Mouse (Mus musculus) right cerebral cortex, postnatal 10 days (tissue): ENCODE data around the gene Iqca.

Source experiments
- DNase-seq, 2 experiments: peaks; one replicate each; pipeline ENCODE4 v3.0.0; 2021; ENCODE audit warnings: low spot score in 2 of 2

The Iqca gene

DNA sequence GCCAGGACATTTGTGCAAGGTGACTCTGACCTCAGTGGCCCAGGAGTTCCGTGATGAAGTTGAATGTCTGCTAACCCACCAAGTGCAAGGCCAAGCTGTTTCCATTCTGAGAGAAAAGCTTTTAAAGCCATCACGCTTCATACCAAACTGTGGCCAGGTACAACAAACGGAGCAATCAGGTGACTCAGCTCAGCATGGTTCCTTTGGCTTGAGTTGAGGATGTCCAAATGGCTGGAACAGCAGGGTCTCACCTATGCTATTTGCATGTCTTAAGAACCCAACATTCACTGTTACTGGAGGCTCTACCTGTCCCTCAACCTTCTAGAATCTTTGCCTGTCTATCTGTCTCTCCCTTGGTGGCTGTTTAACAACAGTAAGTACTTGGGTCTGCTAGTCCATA, 93.1 kb downstream of the Iqca start:
- no peak for DNase-seq

DNA sequence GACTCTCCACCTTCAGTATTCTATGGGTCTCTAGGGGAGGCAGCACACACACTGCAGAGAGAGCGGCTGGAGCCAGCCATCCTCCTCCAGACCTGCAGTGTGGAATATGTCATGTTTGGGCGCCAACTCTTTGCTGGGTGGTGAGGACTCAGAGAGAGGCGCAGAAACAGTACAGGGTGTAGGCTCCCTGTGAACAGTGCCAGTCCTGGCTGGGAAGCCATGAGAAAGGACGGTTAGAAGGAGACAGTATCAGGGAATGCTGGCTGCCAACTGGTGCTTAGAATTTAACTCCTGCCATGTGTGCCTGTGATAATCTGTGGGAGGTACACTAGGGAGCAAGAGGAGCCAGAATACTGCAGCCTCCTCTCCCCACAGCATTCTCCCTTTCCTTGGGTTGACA, 98.2 kb downstream of the Iqca start:
- peak; percentile 40 to 53 for DNase-seq

DNA sequence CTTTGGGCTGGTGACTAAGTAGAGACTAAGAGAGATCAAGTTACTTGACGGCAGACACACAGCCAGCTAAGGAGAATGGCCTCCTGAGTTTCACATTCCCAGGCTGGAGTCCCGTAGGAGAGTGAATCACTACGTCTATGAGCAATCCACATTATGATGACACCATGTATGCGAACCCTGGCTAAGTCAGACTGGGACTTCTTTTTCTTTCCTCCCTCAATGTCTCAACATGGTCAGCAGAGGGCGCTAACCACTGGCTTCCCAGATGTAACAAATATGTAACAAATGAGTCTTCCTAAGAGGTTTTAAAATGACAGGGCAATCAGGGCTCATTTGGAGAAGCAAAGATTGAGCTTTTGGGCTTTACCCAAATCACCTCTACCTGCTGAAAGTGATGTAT, 101.9 kb downstream of the Iqca start:
- DNase-seq = peak; percentile 61 to 76

DNA sequence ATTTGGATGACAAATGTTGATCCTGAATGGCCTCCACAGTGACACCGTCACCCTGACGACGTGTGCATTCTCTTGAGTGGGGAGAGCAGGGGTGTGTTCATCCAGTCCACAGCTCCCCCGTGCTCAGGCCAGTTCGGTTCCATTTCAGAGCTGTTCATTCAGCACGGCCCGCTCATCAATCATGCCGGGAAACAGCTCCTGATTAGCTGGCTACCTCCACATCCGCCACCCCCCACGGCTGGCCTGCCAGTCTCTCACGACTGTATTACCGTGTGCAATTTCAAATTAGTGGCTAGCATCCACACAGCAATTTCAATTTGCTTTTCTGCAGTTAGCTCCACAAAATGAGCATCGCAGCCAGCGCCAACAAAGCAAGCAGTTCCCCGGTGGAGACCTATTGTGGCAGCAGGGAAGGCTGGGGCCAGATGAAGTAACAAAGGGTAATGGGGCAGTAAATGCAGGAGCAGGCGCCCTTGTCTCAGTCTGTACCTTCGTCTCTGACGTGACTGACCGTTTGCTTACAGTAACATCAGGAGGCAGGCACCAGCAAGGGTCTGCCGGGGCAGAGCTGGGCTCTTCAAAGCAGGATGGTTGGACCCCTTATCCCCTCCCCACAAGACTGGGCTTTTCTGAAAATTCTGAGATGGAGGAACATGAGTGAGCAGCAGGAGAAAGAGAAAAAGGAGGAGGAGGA, 103.0 kb downstream of the Iqca start:
- no peak for DNase-seq

DNA sequence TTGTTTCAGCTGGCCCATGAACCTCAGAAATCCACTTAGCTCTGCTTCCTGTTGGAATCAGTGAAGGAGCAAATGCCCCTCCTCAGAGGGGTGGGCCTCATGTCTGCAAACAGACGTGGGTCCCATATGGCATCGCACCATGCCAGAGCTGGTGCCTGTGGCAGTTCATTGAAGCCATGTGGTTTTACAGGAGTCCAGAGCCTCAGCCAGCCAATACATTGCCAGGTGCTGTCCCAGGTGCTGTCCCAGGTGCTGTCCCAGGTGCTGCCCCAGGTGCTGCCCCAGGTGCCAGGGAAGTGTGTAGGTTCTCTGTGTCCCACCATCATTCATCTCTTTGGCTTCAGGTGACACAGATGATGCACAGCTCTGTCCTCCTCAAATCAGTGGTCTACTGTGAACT, 124.9 kb downstream of the Iqca start:
- no peak for DNase-seq

DNA sequence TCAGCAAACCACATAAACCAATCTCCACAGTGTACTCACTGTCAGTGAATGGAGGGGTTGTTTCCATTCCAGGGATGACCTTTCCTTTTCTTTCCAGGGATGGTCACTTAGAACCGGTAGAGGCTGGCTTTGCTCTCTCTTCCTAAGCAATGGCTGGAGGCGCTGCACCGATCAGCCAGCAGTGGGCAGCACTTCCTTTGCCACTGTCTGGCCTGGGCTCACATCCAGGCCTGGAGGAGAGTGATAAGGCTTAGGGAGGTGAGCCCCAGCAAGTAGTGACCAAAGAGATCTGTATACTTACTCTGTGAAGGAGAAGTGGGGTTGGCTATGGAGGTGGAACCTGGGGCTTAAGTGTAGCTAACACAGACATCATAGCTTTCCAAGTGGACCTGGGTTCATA, 126.3 kb downstream of the Iqca start:
- DNase-seq = no peak

DNA sequence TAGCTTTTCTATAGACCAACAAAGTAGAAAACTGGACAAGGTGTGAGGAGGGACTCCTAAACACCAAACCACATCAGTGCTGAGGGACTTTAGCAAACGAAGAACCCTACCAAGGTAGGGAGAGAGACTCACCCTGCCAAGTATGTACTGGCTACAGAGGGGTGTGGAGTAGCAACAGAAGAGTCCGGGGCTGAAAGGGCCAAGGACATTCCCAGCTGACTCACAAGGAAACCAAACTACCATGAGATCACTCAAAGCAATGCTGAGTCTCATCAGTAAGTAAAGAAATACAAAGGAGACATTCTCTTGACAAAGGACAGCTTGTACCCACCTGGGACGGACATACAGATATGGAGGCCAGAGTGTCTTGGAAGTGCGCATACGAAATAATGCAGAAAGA, 132.9 kb downstream of the Iqca start:
- no peak for DNase-seq

DNA sequence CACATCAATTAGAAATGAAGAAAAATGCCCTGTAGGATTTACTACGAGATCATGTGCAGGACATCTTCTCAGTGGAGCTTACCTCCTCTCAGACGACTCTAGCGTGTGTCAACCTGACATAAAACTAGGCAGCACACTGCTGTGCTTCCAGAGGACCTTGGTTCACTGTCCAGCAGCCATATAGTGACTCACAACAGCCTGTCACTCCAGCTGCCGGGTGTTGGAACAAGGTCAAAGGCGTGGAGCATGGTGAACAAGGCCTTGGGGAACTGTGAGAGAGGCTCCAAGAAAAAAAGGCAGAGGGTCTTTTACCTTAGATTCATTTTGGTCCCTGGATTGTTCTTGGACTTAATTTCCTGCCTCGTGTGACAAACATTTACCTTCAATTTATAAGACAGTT, 135.1 kb downstream of the Iqca start:
- DNase-seq = no peak

DNA sequence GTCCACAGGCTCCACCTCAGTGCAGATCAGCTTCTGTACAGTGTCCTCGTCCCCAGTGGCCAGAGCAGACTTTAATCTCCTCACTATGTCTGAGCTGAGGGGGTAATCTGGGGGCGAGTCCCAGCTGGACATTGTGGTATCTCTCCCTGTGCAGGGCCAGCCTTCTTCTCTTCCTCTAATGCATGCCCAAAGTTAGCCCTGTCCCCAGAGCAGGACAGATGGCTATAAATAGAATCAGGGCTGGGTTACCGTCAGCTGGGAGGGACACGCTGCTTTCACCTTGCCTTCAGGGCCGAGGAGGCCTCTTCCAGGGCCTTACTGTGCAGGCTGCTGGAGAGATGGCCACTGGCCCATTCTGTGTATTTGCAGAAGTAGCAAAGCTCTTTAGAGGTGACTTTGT, 138.8 kb downstream of the Iqca start, which contains the start of gene Asb18:
Gene Asb18 (minus strand): TSS at position 221 of the 400 bp plus-strand sequence.
- DNase-seq = no peak

DNA sequence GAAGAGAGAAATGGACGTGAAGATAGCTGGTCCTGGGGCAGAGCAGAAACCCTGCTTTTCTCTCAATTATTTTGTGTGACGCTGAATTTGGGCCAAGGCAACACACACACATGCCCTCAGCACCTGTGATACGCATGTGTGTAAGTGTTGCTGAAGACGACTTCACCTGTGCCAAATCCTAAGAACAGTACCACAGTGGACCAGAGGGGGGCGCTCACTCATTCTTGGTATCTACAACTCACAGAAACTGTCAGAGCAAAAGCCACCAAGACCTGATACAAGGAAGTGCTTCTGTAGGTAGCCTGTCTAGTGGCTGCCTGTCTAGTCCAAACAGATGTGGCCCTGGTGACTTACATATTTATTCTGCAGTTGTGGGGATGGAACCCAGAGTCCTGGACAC, 139.9 kb downstream of the Iqca start:
- no peak for DNase-seq

DNA sequence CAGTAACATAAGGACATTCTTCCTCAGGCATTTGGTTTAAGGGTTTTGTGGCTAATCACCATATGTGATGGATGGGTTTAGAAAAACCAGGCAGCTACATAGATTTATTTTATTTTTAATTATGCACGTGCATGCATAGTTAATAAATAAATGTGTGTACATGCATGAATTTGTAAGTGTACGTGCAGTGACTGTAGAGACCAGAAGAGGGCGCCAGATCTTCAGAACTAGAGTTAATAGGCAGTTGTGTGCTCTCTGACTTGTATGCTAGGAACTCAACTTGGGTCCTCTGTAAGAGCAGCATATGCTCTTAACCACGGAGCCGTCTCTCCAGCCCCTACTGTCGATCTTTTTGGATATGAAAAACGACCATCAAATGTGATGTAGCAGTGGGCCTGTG, 140.4 kb downstream of the Iqca start:
- DNase-seq = no peak

DNA sequence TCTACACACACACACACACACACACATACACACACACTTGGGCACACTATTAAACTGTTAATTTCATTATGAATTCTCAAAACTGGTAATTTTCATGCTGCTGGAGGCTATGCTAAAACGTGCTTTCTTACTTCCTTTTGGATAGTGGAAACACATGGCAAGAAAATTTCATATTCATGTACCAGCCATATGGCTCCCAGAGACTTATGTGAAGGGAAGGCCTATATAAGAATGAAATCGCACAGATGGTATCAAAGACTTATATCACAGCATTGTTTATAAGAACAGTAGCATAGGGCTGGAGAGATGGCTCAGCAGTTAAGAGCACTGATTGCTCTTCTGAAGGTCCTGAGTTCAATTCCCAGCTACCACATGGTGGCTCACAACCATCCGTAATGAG, 141.0 kb downstream of the Iqca start:
- no peak for DNase-seq

DNA sequence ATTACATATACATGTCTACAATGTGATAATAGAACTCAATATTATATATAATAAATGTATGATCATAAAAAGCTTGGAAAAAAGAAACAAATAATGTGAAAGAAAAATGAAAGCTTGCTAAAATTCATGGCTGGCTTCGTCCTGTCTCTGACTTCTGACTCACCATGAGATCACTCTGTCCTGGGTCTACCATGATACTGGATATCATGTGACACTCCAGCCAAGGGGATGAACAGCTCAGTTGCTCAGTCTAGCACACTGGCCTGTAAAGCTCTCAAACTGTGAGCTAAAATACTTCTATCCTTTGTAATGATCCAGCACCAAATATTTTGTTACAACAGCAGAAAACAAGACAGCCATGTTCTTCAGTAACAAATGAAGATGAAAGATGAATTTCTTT, 143.1 kb downstream of the Iqca start:
- DNase-seq = no peak

DNA sequence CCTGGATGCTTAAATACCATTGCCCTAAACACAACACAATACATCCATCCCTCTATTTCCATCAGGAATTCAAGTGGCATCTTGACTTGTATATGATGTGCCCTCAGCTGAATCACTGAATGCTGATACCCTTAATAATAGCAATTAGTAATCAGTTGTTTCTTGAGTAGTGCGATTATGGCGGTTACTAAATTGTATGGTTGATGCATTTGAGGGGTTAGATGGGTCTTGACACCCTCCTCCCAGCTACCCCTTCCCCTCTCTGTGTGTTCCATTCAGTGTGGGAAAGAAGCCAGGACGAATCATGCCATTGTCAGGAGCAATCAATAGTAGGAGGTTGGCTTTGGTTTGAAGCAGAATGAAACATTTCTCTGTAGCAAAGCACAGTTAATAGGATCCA, 144.0 kb downstream of the Iqca start:
- DNase-seq = no peak

DNA sequence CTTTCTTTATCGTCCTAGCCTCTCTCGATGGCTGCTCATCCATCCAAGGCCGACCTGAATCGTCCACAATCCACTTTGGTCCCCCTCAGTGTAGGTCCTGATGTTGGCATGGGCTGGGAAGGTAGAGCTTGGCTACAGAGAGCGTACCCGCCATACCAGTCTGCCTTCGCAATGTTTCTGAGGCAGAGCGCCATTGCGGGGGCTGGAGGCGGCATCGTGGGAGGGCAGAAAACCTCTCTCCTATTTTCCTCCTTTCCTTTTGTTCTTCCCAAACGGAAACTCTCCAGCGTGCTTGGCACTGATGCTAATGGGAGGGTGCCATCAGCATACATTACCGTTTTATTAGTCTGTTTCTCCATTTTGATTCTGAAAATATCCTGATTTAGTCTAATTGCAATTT, 146.5 kb downstream of the Iqca start:
- DNase-seq = peak; percentile 47 to 61

DNA sequence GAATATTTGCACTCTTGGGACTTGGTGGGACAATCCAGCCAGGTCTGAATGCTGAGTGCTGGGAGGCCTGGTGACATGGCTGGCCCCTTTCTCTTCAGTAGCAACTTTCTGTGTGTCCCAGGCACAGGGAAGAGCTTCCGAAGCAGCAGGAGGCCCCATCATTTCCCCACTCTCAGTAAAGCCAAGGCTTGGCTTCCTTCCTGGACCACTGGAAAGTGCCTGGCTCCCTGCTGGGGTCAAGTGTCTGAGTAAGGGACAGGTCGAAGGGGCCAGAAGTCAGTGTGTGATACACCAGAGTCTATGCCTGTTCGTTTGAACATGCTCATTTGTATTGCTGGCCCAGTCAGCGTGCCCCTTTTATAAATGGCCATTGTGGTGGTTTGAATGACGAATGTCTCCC, 152.2 kb downstream of the Iqca start:
- no peak for DNase-seq

DNA sequence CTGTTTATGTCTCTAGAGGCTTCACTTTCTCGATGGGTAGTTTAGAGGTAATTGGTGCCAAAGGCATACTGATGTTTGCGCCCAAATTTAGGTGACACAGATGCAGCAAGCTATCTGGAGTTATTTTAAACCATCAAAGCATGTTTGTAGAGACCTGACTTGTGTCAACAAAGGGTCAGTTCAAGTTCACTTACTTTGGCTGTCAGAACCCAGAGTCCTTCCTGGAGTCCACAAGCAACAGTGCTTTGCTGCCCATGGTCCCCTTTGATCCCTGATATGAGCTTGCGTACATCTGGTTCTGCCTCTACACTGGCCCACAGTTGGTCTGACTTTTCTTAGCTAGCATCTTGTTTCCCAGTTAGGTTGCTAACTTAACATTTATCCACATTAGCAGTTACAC, 153.3 kb downstream of the Iqca start:
- DNase-seq = no peak

DNA sequence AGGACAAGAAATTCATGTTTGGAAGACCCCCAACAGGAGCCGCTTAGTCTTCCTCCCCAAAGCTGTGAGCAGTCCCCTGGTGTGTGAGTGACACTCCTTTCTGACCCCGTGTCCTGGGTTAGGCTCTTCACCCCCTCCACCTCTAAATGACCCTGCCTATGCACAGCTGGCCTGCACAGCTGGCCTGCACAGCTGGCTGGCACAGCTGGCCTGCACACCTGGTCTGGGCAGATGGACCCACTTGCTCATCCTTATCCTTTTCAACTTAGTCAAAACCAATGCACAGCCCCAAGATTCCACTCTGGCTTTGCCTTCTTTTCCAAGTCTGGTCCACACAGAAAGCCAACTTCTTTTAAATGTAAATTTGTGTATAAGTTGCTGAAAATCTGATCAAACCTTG, 154.5 kb downstream of the Iqca start:
- no peak for DNase-seq

DNA sequence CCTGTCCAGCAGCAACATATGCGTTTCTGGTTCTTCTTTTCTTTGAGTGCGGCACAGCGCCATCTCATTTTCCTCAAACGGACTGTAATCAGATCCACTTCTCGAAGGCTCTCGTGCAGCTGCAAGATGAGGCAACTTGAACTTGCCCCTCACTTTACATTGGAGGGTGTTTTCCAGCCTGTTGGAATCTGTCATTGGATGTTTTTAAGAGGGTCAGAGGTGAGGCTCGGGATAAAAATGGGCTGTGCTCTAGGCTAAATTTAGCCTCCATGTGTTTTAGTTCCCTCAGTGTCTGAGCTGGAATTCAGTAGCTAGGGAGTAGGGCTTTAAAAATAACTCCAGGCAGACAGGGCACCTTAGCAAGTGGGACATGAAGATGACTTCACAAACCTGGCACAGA, 155.1 kb downstream of the Iqca start:
- DNase-seq = peak in 1 of 2 experiments; percentile 38

DNA sequence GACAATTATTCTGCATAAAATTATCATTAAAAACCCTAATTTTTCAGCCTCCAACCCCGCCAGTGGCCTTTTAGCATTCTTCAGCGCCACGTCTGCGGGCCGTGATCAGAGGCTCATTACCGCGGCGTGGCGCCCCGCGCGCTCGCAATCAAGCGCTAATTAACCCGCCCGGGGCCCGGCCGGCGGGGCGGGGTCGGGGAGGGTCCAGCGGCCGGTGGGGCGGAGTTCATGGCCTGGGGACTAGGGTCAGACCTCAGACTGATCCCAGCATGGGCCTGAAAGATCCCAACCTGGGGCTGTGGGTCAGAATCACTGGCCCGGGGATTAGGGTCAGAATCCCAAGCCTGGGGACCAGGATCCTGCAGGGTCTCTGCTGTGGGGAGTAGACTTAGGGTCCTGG, 160.9 kb downstream of the Iqca start:
- no peak for DNase-seq
